8 mouse cellular contexts compared by ENCODE assay signal in genomic region chr9:89868093-89868729, GRCm38 (mm10). TPM values are rescaled to one million over a fixed set of nuclear protein-coding genes. Genes with fewer than 3 reads are reported as not detected.
DNase-seq lines count a peak whose midpoint lies in the region; ATAC-seq and TF ChIP-seq lines count a peak whose summit lies in the region.

No protein-coding gene starts in this region.

- ATAC-seq in hindbrain, postnatal 0 days, result peak; percentile 43
- no peak for ATAC-seq in lung, embryonic 14.5 days (ENCODE audit: insufficient read depth)

- peak; percentile 19 for DNase-seq in urinary bladder, postnatal 14 days (ENCODE audit: low spot score)
- DNase-seq in urinary bladder, postnatal 25 days (ENCODE audit: low spot score), result no peak
- no peak for DNase-seq in hindbrain, postnatal 0 days (ENCODE audit: low spot score)
- no peak for DNase-seq in lung, embryonic 14.5 days
- DNase-seq in gastrocnemius, adult 8-10 months (ENCODE audit: low spot score in 2 of 2), result no peak
- DNase-seq in cerebellum, adult 9-11 months, result no peak
- DNase-seq in left cerebral cortex, adult 8-10 months (ENCODE audit: low spot score in 2 of 2), result no peak
- DNase-seq in right cerebral cortex, postnatal 36 days (ENCODE audit: low spot score in 2 of 2), result no peak

- peaks cover 4% of the 10 kb centered on the region; the same call in 1 of the 2 replicates for H3K4me1 ChIP-seq in hindbrain, postnatal 0 days (ENCODE audit: insufficient read depth, low read length)
- H3K4me1 ChIP-seq in lung, embryonic 14.5 days (ENCODE audit: insufficient read depth), result no peaks in the 10 kb centered on the region

- no peaks in the 10 kb centered on the region for H3K9me3 ChIP-seq in hindbrain, postnatal 0 days (ENCODE audit: low read length)
- H3K9me3 ChIP-seq in lung, embryonic 14.5 days (ENCODE audit: low read depth, low read length), result no peaks in the 10 kb centered on the region

- H3K36me3 ChIP-seq in hindbrain, postnatal 0 days (ENCODE audit: insufficient read depth, low read length), result no peaks in the 10 kb centered on the region
- H3K36me3 ChIP-seq in lung, embryonic 14.5 days (ENCODE audit: insufficient read depth), result no peaks in the 10 kb centered on the region

- no peaks in the 10 kb centered on the region for H3K27me3 ChIP-seq in hindbrain, postnatal 0 days (ENCODE audit: insufficient read depth, low read length)
- peaks cover 41% of the 10 kb centered on the region for H3K27me3 ChIP-seq in lung, embryonic 14.5 days (ENCODE audit: insufficient read depth, low read length)

- TF ChIP-seq CTCF in hindbrain, postnatal 0 days (IDR thresholded peaks at IDR 0.05; ENCODE audit: low read depth), result no peak
- TF ChIP-seq CTCF in lung, embryonic 14.5 days (IDR thresholded peaks at IDR 0.05; ENCODE audit: low read depth), result no peak

- H3K9ac ChIP-seq in hindbrain, postnatal 0 days (replicated peaks; ENCODE audit: low read length), result no peak overlapping the region
- H3K9ac ChIP-seq in lung, embryonic 14.5 days, result no peak overlapping the region

- H3K27ac ChIP-seq in hindbrain, postnatal 0 days, result no peak overlapping the region
- H3K27ac ChIP-seq in lung, embryonic 14.5 days (ENCODE audit: low read depth), result no peak overlapping the region

- H3K4me2 ChIP-seq in hindbrain, postnatal 0 days (ENCODE audit: low read depth, low read length), result peak overlapping the region; percentile 35; the same call in 1 of the 2 replicates
- 0 out of 2 replicates have a peak overlapping the region, but pooled peaks have one; percentile 23 for H3K4me2 ChIP-seq in lung, embryonic 14.5 days

- H3K4me3 ChIP-seq in hindbrain, postnatal 0 days (ENCODE audit: low read length), result 0 out of 2 replicates have a peak overlapping the region, but pooled peaks have one; percentile 7
- H3K4me3 ChIP-seq in lung, embryonic 14.5 days (ENCODE audit: low read depth, low read length), result no peak overlapping the region

- WGBS in hindbrain, postnatal 0 days, result 9% methylated on average over 16 of the region's 16 CpGs
- 3% methylated on average over 16 of the region's 16 CpGs for WGBS in lung, embryonic 14.5 days

RNA-seq across cellular contexts. Expression of gene Rasgrf1, which starts 41.5 kb away (rescaled TPM):
- total RNA-seq in hindbrain, postnatal 0 days (2014; rRNA removed), result 44.4 and 53.4 TPM in 2 replicates
- polyA plus RNA-seq in hindbrain, postnatal 0 days (2015; fragmentation: Nextera tagmentation; extraction: Ambion mirVana), result 28.3 and 29.6 TPM in 2 replicates
- polyA plus RNA-seq in lung, embryonic 14.5 days (2014; fragmentation: Nextera tagmentation; extraction: Ambion mirVana), result 0.46 and 0.53 TPM in 2 replicates
- under 1 TPM in 3 of 4 experiments, not detected in 1; 0.07 to 0.19 (median 0.11) TPM for total RNA-seq in gastrocnemius, adult 8-10 months (2022)
- total RNA-seq in left cerebral cortex, adult 8-10 months (2022), result 100 to 1,000 TPM; 274 to 308 (median 296) TPM

Comparison
In these comparisons a context has a peak if more than half of its experiments do, and no peak if none do; other contexts are left out.
1. RNA of gene Rasgrf1, which starts 41.5 kb away (total RNA-seq): 274 to 308 TPM in left cerebral cortex, adult 8-10 months and 44.4 to 53.4 TPM in hindbrain, postnatal 0 days; 0.07 to 0.19 TPM in gastrocnemius, adult 8-10 months; every median in the first group is over 10 times any median in the second.